Mouse (Mus musculus) liver, adult 2 months (tissue): ENCODE measurements at regions not wholly inside any gene's neighbourhood (a gene's known extent, or its start where the extent isn't known, plus 50 kb on each side); places are given as distances from the start of the nearest gene placed in this dataset.

ENCODE experiments used
- DNase-seq: peaks from one replicate; pipeline ENCODE4 v3.0.0-alpha.2; 2011; ENCODE audit warnings: low read depth, low spot score; ENCODE audit errors: extremely low read depth
- H3K27ac ChIP-seq: fragments of 200-500 bp; replicated peaks from 2 replicates; pipeline ENCODE4 v1.5.1; 2012; ENCODE audit warnings: low read depth, mild to moderate bottlenecking, control low read depth, inconsistent platforms, low read length; ENCODE audit not compliant: insufficient read depth
- H3K27me3 ChIP-seq: fragments of 200-500 bp; 2 replicates; pipeline ENCODE4 v1.6.1; 2012; ENCODE audit warnings: mild to moderate bottlenecking, moderate library complexity, low read length, inconsistent platforms; ENCODE audit not compliant: control insufficient read depth, insufficient read depth
- H3K36me3 ChIP-seq: fragments of 200-500 bp; 2 replicates; pipeline ENCODE4 v1.6.1; 2012; ENCODE audit warnings: low read length, inconsistent platforms; ENCODE audit not compliant: control insufficient read depth, insufficient read depth
- H3K4me1 ChIP-seq: fragments of 200-500 bp; 2 replicates; pipeline ENCODE4 v1.6.1; 2011; ENCODE audit warnings: low read length; ENCODE audit not compliant: control insufficient read depth, insufficient read depth
- H3K4me3 ChIP-seq: fragments of 200-500 bp; 2 replicates; pipeline ENCODE4 v1.5.1; 2011; ENCODE audit warnings: low read depth, mild to moderate bottlenecking, control low read depth, low read length, moderate library complexity; ENCODE audit not compliant: insufficient read depth
- H3K79me2 ChIP-seq: fragments of 200-500 bp; 2 replicates; pipeline ENCODE4 v1.6.1; 2012; ENCODE audit warnings: inconsistent platforms, mild to moderate bottlenecking, low read length, moderate library complexity; ENCODE audit not compliant: control insufficient read depth, insufficient read depth
- H3K9ac ChIP-seq: fragments of 200-500 bp; 2 replicates; pipeline ENCODE4 v1.6.1; 2012; ENCODE audit warnings: low read depth, mild to moderate bottlenecking, control low read depth, inconsistent platforms, low read length
- CTCF ChIP-seq: fragments of 200-500 bp; IDR thresholded peaks from 2 replicates; pipeline ENCODE4 v1.5.1; 2011; ENCODE audit warnings: low read depth, low read length, control low read depth
- POLR2A ChIP-seq: fragments of 200-500 bp; IDR thresholded peaks from 2 replicates; pipeline ENCODE4 v1.6.1; 2011; ENCODE audit warnings: low read length, control low read depth; ENCODE audit not compliant: insufficient read depth; ENCODE audit errors: extremely low read depth
- WGBS: fragments of 180-500 bp; shearing (Covaris S2); methylation state at CpG from one replicate; pipeline ENCODE4 v1.1.7; 2018; 5-methylcytosine and 5-hydroxymethylcytosine counted together

DNA sequence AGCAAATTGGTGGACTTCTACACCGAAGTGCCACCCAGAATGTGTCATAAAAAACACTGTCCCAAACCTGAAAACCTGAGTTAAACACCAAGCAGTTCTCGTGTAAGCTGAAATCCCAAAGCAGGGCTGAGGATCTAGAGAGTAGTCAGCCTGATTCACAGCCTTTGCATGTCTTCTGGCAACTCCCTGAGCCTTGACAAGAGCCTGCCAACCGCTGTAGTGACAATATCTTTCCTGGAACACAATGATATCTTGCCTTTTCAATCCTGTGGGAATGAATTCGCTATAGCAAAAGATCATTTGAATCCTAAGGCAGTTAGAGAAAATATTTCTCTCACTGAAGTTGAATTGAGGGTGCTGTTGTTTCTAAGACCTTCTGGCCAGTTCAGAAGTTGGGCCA, 110.4 kb downstream of the Tbx19 start:
- no peak for DNase-seq
- no peaks in the 10 kb centered on the region for H3K36me3 ChIP-seq
- H3K9ac ChIP-seq = no peak overlapping the region
- no peaks in the 10 kb centered on the region for H3K79me2 ChIP-seq
- 78% methylated on average over 4 of the region's 4 CpGs for WGBS
- no peak overlapping the region for H3K4me3 ChIP-seq
- H3K4me1 ChIP-seq = no peaks in the 10 kb centered on the region
- no peaks in the 10 kb centered on the region for H3K27me3 ChIP-seq
- H3K27ac ChIP-seq = no peak overlapping the region
- no peak for TF ChIP-seq POLR2A
- no peak for TF ChIP-seq CTCF

DNA sequence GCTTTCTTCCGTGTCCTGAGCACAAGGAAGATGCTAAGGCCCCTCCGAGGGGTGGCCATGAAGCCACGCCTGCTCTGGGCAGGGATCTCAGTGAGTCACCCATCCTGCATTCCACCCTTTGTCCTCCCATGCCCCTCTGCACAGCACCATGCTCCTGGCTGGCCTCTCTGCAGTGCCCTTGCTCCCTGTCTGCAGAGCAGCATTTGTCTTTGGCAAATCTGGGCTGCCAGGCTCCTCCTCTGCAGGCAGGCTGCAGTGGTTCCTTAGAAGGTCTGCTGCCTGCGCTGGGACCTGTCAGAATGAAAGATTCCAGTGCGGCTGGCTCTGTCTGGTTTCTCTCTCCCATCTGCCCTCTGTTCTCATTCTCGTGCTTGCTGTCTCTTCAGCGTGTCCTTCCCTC, 111.3 kb upstream of the Xcl1 start:
- Histone ChIP-seq H3K36me3 (no peaks in the 10 kb centered on the region), H3K4me1 (no peaks in the 10 kb centered on the region), H3K4me3 (no peak overlapping the region), H3K9ac (no peak overlapping the region), H3K79me2 (no peaks in the 10 kb centered on the region), H3K27ac (no peak overlapping the region), H3K27me3 (no peaks in the 10 kb centered on the region)
- WGBS = 53% methylated on average over 7 of the region's 7 CpGs
- DNase-seq = no peak
- no peak for TF ChIP-seq CTCF
- no peak for TF ChIP-seq POLR2A

- TF ChIP-seq POLR2A = no peak
- no peak for TF ChIP-seq CTCF
- no peak for DNase-seq
Observed at GRCm38 (mm10) chr1:165046056-165046455, 110.7 kb upstream of the Xcl1 start.

GRCm38 (mm10) chr1:165043361-165043760, 108.0 kb upstream of the Xcl1 start:
- no peak for DNase-seq
- TF ChIP-seq CTCF (no peak), POLR2A (no peak)
- no peak overlapping the region for H3K27ac ChIP-seq
- H3K9ac ChIP-seq = no peak overlapping the region
- no peaks in the 10 kb centered on the region for H3K79me2 ChIP-seq
- H3K27me3 ChIP-seq = no peaks in the 10 kb centered on the region
- WGBS = 63% methylated on average over 3 of the region's 3 CpGs
- H3K4me3 ChIP-seq = no peak overlapping the region
- H3K4me1 ChIP-seq = no peaks in the 10 kb centered on the region
- H3K36me3 ChIP-seq = no peaks in the 10 kb centered on the region

More at GRCm38 (mm10) chr1:165046056-165046455, 110.7 kb upstream of the Xcl1 start:
- no peaks in the 10 kb centered on the region for H3K36me3 ChIP-seq
- H3K79me2 ChIP-seq = no peaks in the 10 kb centered on the region
- H3K27ac ChIP-seq = no peak overlapping the region
- no peaks in the 10 kb centered on the region for H3K27me3 ChIP-seq
- H3K4me1 ChIP-seq = no peaks in the 10 kb centered on the region
- H3K9ac ChIP-seq = no peak overlapping the region
- no peak overlapping the region for H3K4me3 ChIP-seq
- WGBS = 72% methylated on average over 4 of the region's 4 CpGs

DNA sequence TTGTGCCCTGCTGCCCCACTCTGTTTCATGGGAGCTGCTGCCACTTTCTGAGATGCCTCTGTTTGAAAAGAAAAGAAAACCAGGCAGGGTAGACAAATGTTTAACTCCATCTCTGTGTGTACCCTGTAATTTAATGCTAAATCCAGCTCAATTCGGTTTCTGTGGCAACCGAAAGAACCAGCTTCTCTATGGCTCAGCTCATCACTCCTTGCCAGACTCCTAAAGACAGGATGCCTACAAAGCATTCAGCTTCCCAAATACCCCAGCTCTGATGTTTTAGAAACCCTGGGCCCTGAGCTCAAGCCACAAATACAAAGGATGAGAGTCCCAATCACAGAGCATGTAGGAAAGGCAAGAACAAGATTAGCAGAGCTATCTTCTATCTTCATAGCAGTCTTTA, 106.8 kb upstream of the Xcl1 start:
- Histone ChIP-seq H3K4me3 (no peak overlapping the region), H3K27me3 (no peaks in the 10 kb centered on the region), H3K36me3 (no peaks in the 10 kb centered on the region), H3K79me2 (no peaks in the 10 kb centered on the region), H3K4me1 (no peaks in the 10 kb centered on the region), H3K27ac (no peak overlapping the region), H3K9ac (no peak overlapping the region)
- DNase-seq = no peak
- 79% methylated on average over 2 of the region's 2 CpGs for WGBS
- TF ChIP-seq CTCF (no peak), POLR2A (no peak)

GRCm38 (mm10) chr1:165036631-165037030, 101.3 kb upstream of the Xcl1 start:
- Histone ChIP-seq H3K9ac (no peak overlapping the region), H3K4me1 (no peaks in the 10 kb centered on the region), H3K27ac (no peak overlapping the region), H3K27me3 (no peaks in the 10 kb centered on the region), H3K4me3 (no peak overlapping the region), H3K79me2 (no peaks in the 10 kb centered on the region), H3K36me3 (no peaks in the 10 kb centered on the region)
- TF ChIP-seq CTCF (no peak), POLR2A (no peak)
- DNase-seq = no peak
- whole genome bisulfite sequencing = 74% methylated on average over 3 of the region's 3 CpGs
